Mouse (Mus musculus) testis, adult 2 months (tissue): ENCODE measurements at regions not wholly inside any gene's neighbourhood (a gene's known extent, or its start where the extent isn't known, plus 50 kb on each side); places are given as distances from the start of the nearest gene placed in this dataset.

Experiments
- CTCF ChIP-seq: fragments of 200-500 bp; IDR thresholded peaks from 2 replicates; pipeline ENCODE4 v1.5.1; 2012; ENCODE audit warnings: low read depth, mild to moderate bottlenecking, inconsistent platforms, low read length, moderate library complexity; ENCODE audit not compliant: control insufficient read depth, insufficient read depth, insufficient replicate concordance
- POLR2A ChIP-seq: fragments of 200-500 bp; IDR thresholded peaks from 2 replicates; pipeline ENCODE4 v1.6.1; 2012; ENCODE audit warnings: low read depth, mild to moderate bottlenecking, inconsistent platforms, low read length, moderate library complexity; ENCODE audit not compliant: control insufficient read depth

GRCm38 (mm10) chr13:80695549-80696150 lies 187.5 kb upstream of the Arrdc3 start:
- no peak for TF ChIP-seq POLR2A
- no peak for TF ChIP-seq CTCF
